Mouse (Mus musculus): Measurements from ENCODE around the gene Mon1a. TPM values are rescaled to one million over a fixed set of nuclear protein-coding genes. Genes with fewer than 3 reads are reported as not detected.

Gene Mon1a
- polyA plus RNA-seq (2015; fragmentation: Illumina TruSeq; extraction: RNeasy Lipid Tissue Mini Kit (QIAGEN cat#74804); ENCODE audit: low read depth, low replicate concordance) = 19.2 TPM

GRCm38 (mm10) chr9:107887804-107888266, at the start of gene Mon1a:
TSS of gene Mon1a (plus strand) at chr9:107888151.

GRCm38 (mm10) chr9:107873137-107873536, 14.8 kb upstream of the Mon1a start, which contains the start of gene Rbm6:
TSS of gene Rbm6 (minus strand) at chr9:107873237.

GRCm38 (mm10) chr9:107906252-107906966, 18.5 kb downstream of the Mon1a start, which contains the start of gene Mst1r:
TSS of gene Mst1r (plus strand) at chr9:107906873.

GRCm38 (mm10) chr9:107928169-107928568, 40.2 kb downstream of the Mon1a start, which contains the start of gene Actl11:
TSS of gene Actl11 (plus strand) at chr9:107928469.

GRCm38 (mm10) chr9:107935374-107935773, 47.4 kb downstream of the Mon1a start, which contains the start of gene Camkv:
TSS of gene Camkv (plus strand) at chr9:107935674.

GRCm38 (mm10) chr9:107949922-107950235, 61.9 kb downstream of the Mon1a start, which contains the start of gene Traip:
TSS of gene Traip (plus strand) at chr9:107950136.

Other genes starting within 250 kb of the Mon1a start
- 76.0 TPM for gene Slc38a3, start 218.6 kb upstream of the Mon1a start, polyA plus RNA-seq (2015; fragmentation: Illumina TruSeq; extraction: RNeasy Lipid Tissue Mini Kit (QIAGEN cat#74804); ENCODE audit: low read depth, low replicate concordance)
- gene Gnat1, start 208.4 kb upstream of the Mon1a start, polyA plus RNA-seq (2015; fragmentation: Illumina TruSeq; extraction: RNeasy Lipid Tissue Mini Kit (QIAGEN cat#74804); ENCODE audit: low read depth, low replicate concordance) = not detected
- 13.8 TPM for gene Sema3f, start 177.7 kb upstream of the Mon1a start, polyA plus RNA-seq (2015; fragmentation: Illumina TruSeq; extraction: RNeasy Lipid Tissue Mini Kit (QIAGEN cat#74804); ENCODE audit: low read depth, low replicate concordance)
- gene Rbm5, start 117.2 kb upstream of the Mon1a start, polyA plus RNA-seq (2015; fragmentation: Illumina TruSeq; extraction: RNeasy Lipid Tissue Mini Kit (QIAGEN cat#74804); ENCODE audit: low read depth, low replicate concordance) = 105 TPM
- 40.5 TPM for gene Rbm6, start 14.9 kb upstream of the Mon1a start, polyA plus RNA-seq (2015; fragmentation: Illumina TruSeq; extraction: RNeasy Lipid Tissue Mini Kit (QIAGEN cat#74804); ENCODE audit: low read depth, low replicate concordance)
- 0.59 TPM for gene Mst1r, start 18.7 kb downstream of the Mon1a start, polyA plus RNA-seq (2015; fragmentation: Illumina TruSeq; extraction: RNeasy Lipid Tissue Mini Kit (QIAGEN cat#74804); ENCODE audit: low read depth, low replicate concordance)
- gene Actl11, start 40.3 kb downstream of the Mon1a start, polyA plus RNA-seq (2015; fragmentation: Illumina TruSeq; extraction: RNeasy Lipid Tissue Mini Kit (QIAGEN cat#74804); ENCODE audit: low read depth, low replicate concordance) = not detected
- gene Camkv, start 47.5 kb downstream of the Mon1a start, polyA plus RNA-seq (2015; fragmentation: Illumina TruSeq; extraction: RNeasy Lipid Tissue Mini Kit (QIAGEN cat#74804); ENCODE audit: low read depth, low replicate concordance) = 320 TPM
- gene Traip, start 62.0 kb downstream of the Mon1a start, polyA plus RNA-seq (2015; fragmentation: Illumina TruSeq; extraction: RNeasy Lipid Tissue Mini Kit (QIAGEN cat#74804); ENCODE audit: low read depth, low replicate concordance) = 15.5 TPM
- 6.5 TPM for gene Uba7, start 87.4 kb downstream of the Mon1a start, polyA plus RNA-seq (2015; fragmentation: Illumina TruSeq; extraction: RNeasy Lipid Tissue Mini Kit (QIAGEN cat#74804); ENCODE audit: low read depth, low replicate concordance)
- gene Gm20661, start 94.9 kb downstream of the Mon1a start, polyA plus RNA-seq (2015; fragmentation: Illumina TruSeq; extraction: RNeasy Lipid Tissue Mini Kit (QIAGEN cat#74804); ENCODE audit: low read depth, low replicate concordance) = 0.46 TPM
- gene Inka1, start 97.7 kb downstream of the Mon1a start, polyA plus RNA-seq (2015; fragmentation: Illumina TruSeq; extraction: RNeasy Lipid Tissue Mini Kit (QIAGEN cat#74804); ENCODE audit: low read depth, low replicate concordance) = 4.2 TPM
- gene Cdhr4, start 104.3 kb downstream of the Mon1a start, polyA plus RNA-seq (2015; fragmentation: Illumina TruSeq; extraction: RNeasy Lipid Tissue Mini Kit (QIAGEN cat#74804); ENCODE audit: low read depth, low replicate concordance) = 5.1 TPM
- gene Gm20662, start 108.2 kb downstream of the Mon1a start, polyA plus RNA-seq (2015; fragmentation: Illumina TruSeq; extraction: RNeasy Lipid Tissue Mini Kit (QIAGEN cat#74804); ENCODE audit: low read depth, low replicate concordance) = 5.0 TPM
- gene Ip6k1, start 114.3 kb downstream of the Mon1a start, polyA plus RNA-seq (2015; fragmentation: Illumina TruSeq; extraction: RNeasy Lipid Tissue Mini Kit (QIAGEN cat#74804); ENCODE audit: low read depth, low replicate concordance) = 160 TPM
- gene Gmppb, start 161.1 kb downstream of the Mon1a start, polyA plus RNA-seq (2015; fragmentation: Illumina TruSeq; extraction: RNeasy Lipid Tissue Mini Kit (QIAGEN cat#74804); ENCODE audit: low read depth, low replicate concordance) = 17.9 TPM
- gene Amigo3, start 165.0 kb downstream of the Mon1a start, polyA plus RNA-seq (2015; fragmentation: Illumina TruSeq; extraction: RNeasy Lipid Tissue Mini Kit (QIAGEN cat#74804); ENCODE audit: low read depth, low replicate concordance) = 1.4 TPM
- not detected for gene Mst1, start 192.3 kb downstream of the Mon1a start, polyA plus RNA-seq (2015; fragmentation: Illumina TruSeq; extraction: RNeasy Lipid Tissue Mini Kit (QIAGEN cat#74804); ENCODE audit: low read depth, low replicate concordance)
- gene Rnf123, start 195.2 kb downstream of the Mon1a start, polyA plus RNA-seq (2015; fragmentation: Illumina TruSeq; extraction: RNeasy Lipid Tissue Mini Kit (QIAGEN cat#74804); ENCODE audit: low read depth, low replicate concordance) = 52.1 TPM
- 21.4 TPM for gene Apeh, start 206.5 kb downstream of the Mon1a start, polyA plus RNA-seq (2015; fragmentation: Illumina TruSeq; extraction: RNeasy Lipid Tissue Mini Kit (QIAGEN cat#74804); ENCODE audit: low read depth, low replicate concordance)